Mouse (Mus musculus) kidney, adult 2 months (tissue): ENCODE results near the gene Prmt1. TPM values are rescaled to one million over a fixed set of nuclear protein-coding genes. Genes with fewer than 3 reads are reported as not detected.

Source experiments
- DNase-seq: peaks from one replicate; pipeline ENCODE4 v3.0.0; 2021
- H3K27ac ChIP-seq: fragments of 200-500 bp; 2 replicates; pipeline ENCODE4 v1.5.1; 2012; ENCODE audit warnings: low read depth, low read length, control low read depth, inconsistent platforms; ENCODE audit not compliant: insufficient read depth
- H3K27me3 ChIP-seq: fragments of 200-500 bp; replicated peaks from 2 replicates; pipeline ENCODE4 v1.6.1; 2012; ENCODE audit warnings: mild to moderate bottlenecking, moderate library complexity, low read length, inconsistent platforms; ENCODE audit not compliant: control insufficient read depth, insufficient read depth
- H3K36me3 ChIP-seq: fragments of 200-500 bp; 2 replicates; pipeline ENCODE4 v1.6.1; 2012; ENCODE audit warnings: mild to moderate bottlenecking, moderate library complexity, low read length, inconsistent platforms; ENCODE audit not compliant: control insufficient read depth, insufficient read depth
- H3K4me1 ChIP-seq: fragments of 200-500 bp; 2 replicates; pipeline ENCODE4 v1.6.1; 2011; ENCODE audit warnings: low read length; ENCODE audit not compliant: control insufficient read depth, insufficient read depth
- H3K4me3 ChIP-seq: fragments of 200-500 bp; 2 replicates; pipeline ENCODE4 v1.5.1; 2011; ENCODE audit warnings: mild to moderate bottlenecking, low read depth, low read length, control low read depth; ENCODE audit not compliant: insufficient read depth
- CTCF ChIP-seq: fragments of 200-500 bp; conservative IDR thresholded peaks from 2 replicates; pipeline ENCODE4 v1.5.1; 2011; ENCODE audit warnings: low read depth, mild to moderate bottlenecking, control low read depth, low read length, moderate library complexity, mixed read lengths; ENCODE audit not compliant: insufficient read depth, insufficient read length
- POLR2A ChIP-seq: fragments of 200-500 bp; IDR thresholded peaks from one replicate; pipeline ENCODE4 v1.6.1; 2011; ENCODE audit warnings: low read depth, low read length, control low read depth
- WGBS: fragments of 180-500 bp; shearing (Covaris S2); methylation state at CpG from one replicate; pipeline ENCODE4 v1.1.7; 2018; 5-methylcytosine and 5-hydroxymethylcytosine counted together
- polyA plus RNA-seq: library from polyadenylated mRNA; depleted of rRNA; stranded (reverse); fragments of >200 nt; gene quantifications from 2 replicates; pipeline ENCODE4 v1.2.3, GENCODE M21; 2012

Gene Prmt1
- polyA plus RNA-seq, 1 experiment = 95.4 TPM

DNA sequence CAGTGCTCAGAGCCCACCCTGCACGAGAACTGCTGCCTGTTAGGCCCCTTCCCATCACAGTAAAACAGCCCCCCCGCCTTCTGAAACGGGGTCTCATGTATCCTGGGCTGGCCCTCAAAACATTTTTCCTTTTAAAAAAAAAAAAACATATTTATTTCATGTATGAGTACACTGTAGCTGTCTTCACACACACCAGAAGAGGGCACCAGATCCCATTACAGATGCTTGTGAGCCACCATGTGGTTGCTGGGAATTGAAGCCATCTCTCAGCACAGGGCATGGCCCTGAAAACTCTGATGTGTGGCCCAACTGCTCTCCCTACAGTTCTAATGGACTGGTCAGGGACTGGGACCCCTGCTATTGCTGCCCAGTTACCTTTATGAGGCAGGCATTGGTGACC, 8.1 kb downstream of the Prmt1 start:
- WGBS = 91% methylated on average over 3 of the region's 3 CpGs
- peaks cover 7% of the 10 kb centered on the region for H3K36me3 ChIP-seq
- peaks cover 3% of the 10 kb centered on the region; the same call in 1 of the 2 replicates for H3K4me1 ChIP-seq
- no peak for DNase-seq
- no peaks in the 10 kb centered on the region for H3K27me3 ChIP-seq
- no peak overlapping the region for H3K27ac ChIP-seq
- H3K4me3 ChIP-seq = no peak overlapping the region
- TF ChIP-seq POLR2A (no peak), CTCF (no peak)

DNA sequence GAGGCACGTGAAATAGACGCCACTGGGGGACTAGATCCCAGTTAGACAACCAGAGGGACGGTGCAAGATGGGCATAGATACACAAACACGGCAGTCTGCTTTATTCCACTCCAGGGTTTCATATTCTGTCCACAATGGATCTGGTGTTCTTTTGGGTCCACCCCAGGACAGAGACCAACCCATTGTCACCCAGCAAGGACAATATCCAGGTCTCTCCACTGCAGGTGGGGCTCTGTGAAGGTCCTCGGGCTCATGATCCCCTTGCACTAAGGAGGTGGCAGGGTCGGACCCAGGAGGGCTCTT, 11.3 kb downstream of the Prmt1 start:
- no peak overlapping the region for H3K4me3 ChIP-seq
- DNase-seq = no peak
- 29% methylated on average over 6 of the region's 6 CpGs for WGBS

DNA sequence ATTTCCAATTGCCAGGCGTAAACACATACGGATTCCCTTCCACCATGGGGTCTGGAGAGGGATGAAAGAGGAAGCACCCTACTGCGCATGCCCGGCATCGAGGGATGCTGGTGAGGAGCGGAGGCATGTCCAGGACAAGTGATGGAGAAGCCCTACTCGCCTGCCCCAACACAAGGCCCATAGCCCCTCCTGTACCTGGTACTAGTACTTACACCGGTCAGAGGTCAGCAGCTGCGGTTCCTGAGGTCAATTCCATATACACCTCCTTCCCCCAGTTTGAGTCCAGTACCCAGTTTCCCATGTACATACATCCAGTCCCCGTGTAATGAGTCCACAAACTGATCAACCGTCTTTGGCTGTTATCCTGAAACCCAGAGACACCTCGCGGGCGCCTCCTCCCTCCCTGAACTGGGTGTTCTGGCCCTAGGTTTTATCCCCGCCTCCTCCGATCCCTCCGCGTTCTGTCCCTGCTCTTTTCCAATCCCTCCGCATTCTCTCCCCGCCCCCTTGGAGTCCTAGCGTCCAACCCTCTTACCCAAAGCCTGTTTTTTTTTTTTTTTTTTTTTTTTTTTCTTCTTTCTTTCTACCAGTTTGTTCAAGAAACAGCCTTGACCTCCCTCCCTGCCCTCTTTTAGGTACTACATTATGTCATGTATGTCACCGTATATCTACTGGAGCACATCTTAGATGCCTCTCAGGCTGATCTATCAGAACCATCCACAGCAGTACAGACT, 11.8 kb downstream of the Prmt1 start, which contains the start of gene Cpt1c:
Gene Cpt1c, minus strand, starts transcription at position 469 of the 734 bp plus-strand sequence.
- Histone ChIP-seq H3K4me3 (peak within 1 kb of the TSS; percentile 57), H3K4me1 (peaks cover 9% of the 10 kb centered on the region; the same call in 1 of the 2 replicates), H3K27ac (no peak within 1 kb of the TSS), H3K36me3 (peaks cover 1% of the 10 kb centered on the region), H3K27me3 (no peaks in the 10 kb centered on the region)
- WGBS = 6% methylated on average over 22 of the region's 22 CpGs
- no peak for TF ChIP-seq CTCF
- TF ChIP-seq POLR2A = no peak
- DNase-seq = peak; percentile 76

More for the DNA sequence above, 11.3 kb downstream of the Prmt1 start:
- Histone ChIP-seq H3K27ac (no peak overlapping the region), H3K4me1 (peaks cover 9% of the 10 kb centered on the region; the same call in 1 of the 2 replicates), H3K27me3 (no peaks in the 10 kb centered on the region), H3K36me3 (peaks cover 1% of the 10 kb centered on the region)
- TF ChIP-seq POLR2A (no peak), CTCF (no peak)

DNA sequence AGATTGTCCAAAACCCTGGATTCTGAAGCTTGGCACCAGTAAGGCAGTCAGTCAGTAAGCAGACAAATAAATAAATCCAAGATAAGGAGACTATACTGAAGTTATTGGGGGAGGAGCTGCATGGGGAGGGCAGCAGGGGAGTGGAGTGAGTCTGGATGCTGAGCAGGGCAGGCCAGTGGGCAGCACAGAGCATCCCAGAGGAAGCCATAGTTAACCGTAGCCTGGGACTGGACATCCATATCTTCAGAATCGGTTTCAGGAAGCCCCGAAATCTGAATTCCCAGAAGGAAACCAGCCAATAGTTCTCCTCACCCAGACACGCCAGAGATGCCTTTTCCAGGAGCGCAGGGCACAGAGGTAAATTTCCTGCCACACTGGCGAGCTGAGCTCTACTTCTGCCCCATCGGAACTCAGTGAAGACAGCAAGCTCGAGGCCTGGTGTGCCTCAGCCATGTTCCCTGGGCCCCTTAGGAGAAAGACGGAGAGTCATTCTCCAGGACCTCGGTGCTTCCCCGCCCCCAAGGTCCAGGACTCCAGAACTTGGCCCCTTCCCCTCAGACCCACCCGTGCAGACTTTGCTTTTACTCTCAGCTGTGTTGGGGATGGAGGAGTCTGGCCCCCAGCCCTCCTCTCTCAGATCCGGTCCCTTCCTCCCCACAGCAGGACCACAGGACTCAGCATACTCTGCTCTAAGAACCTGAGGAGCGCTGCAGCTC, 12.8 kb downstream of the Prmt1 start:
- Histone ChIP-seq H3K27ac (no peak overlapping the region), H3K4me3 (no peak overlapping the region)
- WGBS = 45% methylated on average over 14 of the region's 14 CpGs

DNA sequence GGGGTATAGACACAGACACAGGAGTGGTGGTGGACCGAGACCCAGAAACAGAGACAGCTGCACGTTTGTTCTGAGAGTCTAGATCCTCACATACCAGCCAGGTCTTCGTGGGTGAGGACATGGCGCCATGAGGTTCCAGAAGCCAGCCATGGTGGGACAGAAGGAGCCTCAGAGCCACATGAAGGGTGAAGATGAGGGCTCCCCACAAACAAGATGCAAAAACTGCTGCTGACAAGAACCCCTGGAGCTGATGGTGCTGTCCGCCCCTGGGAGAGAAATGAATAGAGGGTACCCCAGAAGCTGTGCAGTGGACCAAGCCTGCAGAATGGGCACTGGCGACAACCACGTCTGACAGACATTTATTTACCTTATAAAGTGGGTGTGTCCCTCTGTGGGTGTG, 15.2 kb downstream of the Prmt1 start:
- H3K27me3 ChIP-seq = no peaks in the 10 kb centered on the region
- H3K4me1 ChIP-seq = peaks cover 9% of the 10 kb centered on the region; the same call in 1 of the 2 replicates
- DNase-seq = no peak
- no peaks in the 10 kb centered on the region for H3K36me3 ChIP-seq
- H3K27ac ChIP-seq = no peak overlapping the region
- WGBS = 66% methylated on average over 7 of the region's 7 CpGs
- no peak overlapping the region for H3K4me3 ChIP-seq
- TF ChIP-seq POLR2A = no peak
- no peak for TF ChIP-seq CTCF

More for the DNA sequence above, 12.8 kb downstream of the Prmt1 start:
- no peak for DNase-seq
- Histone ChIP-seq H3K4me1 (peaks cover 9% of the 10 kb centered on the region; the same call in 1 of the 2 replicates), H3K27me3 (no peaks in the 10 kb centered on the region), H3K36me3 (peaks cover 1% of the 10 kb centered on the region)
- no peak for TF ChIP-seq CTCF
- TF ChIP-seq POLR2A = no peak

DNA sequence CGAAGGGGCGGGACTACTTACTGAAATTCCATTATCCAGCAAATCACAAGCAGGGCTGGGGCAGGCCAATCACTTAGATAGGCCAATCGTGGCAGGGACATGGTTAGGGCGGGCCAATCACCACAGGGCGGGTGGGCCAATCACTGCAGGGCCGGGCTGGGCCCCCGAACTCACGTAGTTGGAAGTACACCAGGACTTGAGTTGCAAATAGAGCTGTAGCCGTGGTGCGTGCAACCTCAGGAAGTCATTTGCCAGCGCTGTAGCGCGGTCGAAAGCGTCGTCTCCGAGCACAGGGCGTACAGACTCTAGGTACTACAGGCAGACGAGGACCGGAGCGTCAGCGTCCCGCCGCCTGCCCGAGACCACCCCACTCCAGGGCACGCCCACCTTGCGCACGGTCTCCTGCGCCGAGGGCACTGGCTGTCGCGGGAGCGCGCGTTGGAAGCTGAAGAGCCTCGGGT, 16.1 kb downstream of the Prmt1 start:
- WGBS = 1% methylated on average over 36 of the region's 36 CpGs
- peak; percentile 94 for DNase-seq
- Histone ChIP-seq H3K4me1 (peaks cover 9% of the 10 kb centered on the region; the same call in 1 of the 2 replicates), H3K36me3 (no peaks in the 10 kb centered on the region), H3K27me3 (no peaks in the 10 kb centered on the region), H3K4me3 (peak overlapping the region; percentile 86), H3K27ac (no peak overlapping the region)
- TF ChIP-seq CTCF (no peak), POLR2A (peak; percentile 59)

DNA sequence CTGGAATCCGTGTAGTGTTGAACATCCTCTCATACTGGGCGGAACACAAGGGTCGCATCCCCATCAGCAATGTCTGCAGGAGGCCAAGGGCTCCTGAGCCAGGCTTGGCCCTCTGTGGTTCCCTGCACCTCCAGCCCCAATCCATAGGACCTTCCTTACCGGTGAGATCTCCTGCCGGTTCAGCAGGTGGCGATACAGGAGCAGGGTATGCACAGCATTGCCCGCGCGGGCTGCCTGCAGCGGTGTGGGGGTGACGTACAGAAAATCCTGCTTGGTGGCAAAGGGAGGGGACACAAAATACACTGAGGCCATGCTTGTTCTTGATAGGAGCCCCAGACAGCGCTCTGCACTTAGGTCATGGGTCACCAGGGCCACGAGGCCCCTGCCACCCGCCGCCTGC, 19.7 kb downstream of the Prmt1 start:
- no peak overlapping the region for H3K27ac ChIP-seq
- peaks cover 5% of the 10 kb centered on the region; the same call in 1 of the 2 replicates for H3K4me1 ChIP-seq
- no peaks in the 10 kb centered on the region for H3K27me3 ChIP-seq
- DNase-seq = no peak
- WGBS = 75% methylated on average over 15 of the region's 15 CpGs
- H3K36me3 ChIP-seq = no peaks in the 10 kb centered on the region
- no peak overlapping the region for H3K4me3 ChIP-seq
- TF ChIP-seq CTCF = no peak
- no peak for TF ChIP-seq POLR2A
